Mouse (Mus musculus): Measurements from ENCODE around the gene Camkmt. TPM values are rescaled to one million over a fixed set of nuclear protein-coding genes. Genes with fewer than 3 reads are reported as not detected.

Gene Camkmt
- total RNA-seq, 2 experiments from 2014 or later = 1.5 to 2.3 TPM

GRCm38 (mm10) chr17:85088401-85088800 lies 2.0 kb upstream of the Camkmt start:
- no peak for ATAC-seq (replicated peaks; ENCODE audit: low FRiP score, poor library complexity, severe bottlenecking)

- ATAC-seq (replicated peaks; ENCODE audit: low FRiP score, poor library complexity, severe bottlenecking) = no peak
Observed at GRCm38 (mm10) chr17:85089011-85089410, 1.3 kb upstream of the Camkmt start.

- ATAC-seq (replicated peaks; ENCODE audit: low FRiP score, poor library complexity, severe bottlenecking) = peak; percentile 17
Observed at GRCm38 (mm10) chr17:85089621-85090020, 731 bp upstream of the Camkmt start.

- no peak for ATAC-seq (replicated peaks; ENCODE audit: low FRiP score, poor library complexity, severe bottlenecking)
Observed at GRCm38 (mm10) chr17:85091762-85092161, 1.4 kb downstream of the Camkmt start.

GRCm38 (mm10) chr17:85096396-85096795 lies 6.0 kb downstream of the Camkmt start:
- ATAC-seq (replicated peaks; ENCODE audit: low FRiP score, poor library complexity, severe bottlenecking) = no peak

- ATAC-seq (replicated peaks; ENCODE audit: low FRiP score, poor library complexity, severe bottlenecking) = peak; percentile 86
Observed at GRCm38 (mm10) chr17:85098677-85099323, 8.4 kb downstream of the Camkmt start.

- no peak for ATAC-seq (replicated peaks; ENCODE audit: low FRiP score, poor library complexity, severe bottlenecking)
Observed at GRCm38 (mm10) chr17:85100232-85100631, 9.9 kb downstream of the Camkmt start.

GRCm38 (mm10) chr17:85101751-85102150 lies 11.4 kb downstream of the Camkmt start:
- ATAC-seq (replicated peaks; ENCODE audit: low FRiP score, poor library complexity, severe bottlenecking) = no peak

GRCm38 (mm10) chr17:85103310-85103709 lies 13.0 kb downstream of the Camkmt start:
- ATAC-seq (replicated peaks; ENCODE audit: low FRiP score, poor library complexity, severe bottlenecking) = peak; percentile 61

GRCm38 (mm10) chr17:85110640-85111039 lies 20.3 kb downstream of the Camkmt start:
- no peak for ATAC-seq (replicated peaks; ENCODE audit: low FRiP score, poor library complexity, severe bottlenecking)

- no peak for ATAC-seq (replicated peaks; ENCODE audit: low FRiP score, poor library complexity, severe bottlenecking)
Observed at GRCm38 (mm10) chr17:85113441-85113840, 23.1 kb downstream of the Camkmt start.

- peak; percentile 68 for ATAC-seq (replicated peaks; ENCODE audit: low FRiP score, poor library complexity, severe bottlenecking)
Observed at GRCm38 (mm10) chr17:85116643-85117042, 26.3 kb downstream of the Camkmt start.

- ATAC-seq (replicated peaks; ENCODE audit: low FRiP score, poor library complexity, severe bottlenecking) = no peak
Observed at GRCm38 (mm10) chr17:85138393-85138792, 48.0 kb downstream of the Camkmt start.

GRCm38 (mm10) chr17:85141621-85142020 lies 51.3 kb downstream of the Camkmt start:
- no peak for ATAC-seq (replicated peaks; ENCODE audit: low FRiP score, poor library complexity, severe bottlenecking)

GRCm38 (mm10) chr17:85142495-85143111 lies 52.3 kb downstream of the Camkmt start:
- no peak for ATAC-seq (replicated peaks; ENCODE audit: low FRiP score, poor library complexity, severe bottlenecking)

- ATAC-seq (replicated peaks; ENCODE audit: low FRiP score, poor library complexity, severe bottlenecking) = no peak
Observed at GRCm38 (mm10) chr17:85144141-85144540, 53.8 kb downstream of the Camkmt start.

- no peak for ATAC-seq (replicated peaks; ENCODE audit: low FRiP score, poor library complexity, severe bottlenecking)
Observed at GRCm38 (mm10) chr17:85148348-85148747, 58.0 kb downstream of the Camkmt start.

GRCm38 (mm10) chr17:85149211-85149738 lies 58.9 kb downstream of the Camkmt start:
- ATAC-seq (replicated peaks; ENCODE audit: low FRiP score, poor library complexity, severe bottlenecking) = no peak

GRCm38 (mm10) chr17:85151264-85151663 lies 60.9 kb downstream of the Camkmt start:
- no peak for ATAC-seq (replicated peaks; ENCODE audit: low FRiP score, poor library complexity, severe bottlenecking)

GRCm38 (mm10) chr17:85158202-85158601 lies 67.8 kb downstream of the Camkmt start:
- no peak for ATAC-seq (replicated peaks; ENCODE audit: low FRiP score, poor library complexity, severe bottlenecking)

GRCm38 (mm10) chr17:85159526-85159925 lies 69.2 kb downstream of the Camkmt start:
- no peak for ATAC-seq (replicated peaks; ENCODE audit: low FRiP score, poor library complexity, severe bottlenecking)

Measured in erythroblast, adult 5-6 weeks (primary cell).